Mouse (Mus musculus): ENCODE data around the gene Ttyh2. TPM values are rescaled to one million over a fixed set of nuclear protein-coding genes. Genes with fewer than 3 reads are reported as not detected.

Ttyh2 gene
- polyA plus RNA-seq, 1 experiment: 34.4 TPM

DNA sequence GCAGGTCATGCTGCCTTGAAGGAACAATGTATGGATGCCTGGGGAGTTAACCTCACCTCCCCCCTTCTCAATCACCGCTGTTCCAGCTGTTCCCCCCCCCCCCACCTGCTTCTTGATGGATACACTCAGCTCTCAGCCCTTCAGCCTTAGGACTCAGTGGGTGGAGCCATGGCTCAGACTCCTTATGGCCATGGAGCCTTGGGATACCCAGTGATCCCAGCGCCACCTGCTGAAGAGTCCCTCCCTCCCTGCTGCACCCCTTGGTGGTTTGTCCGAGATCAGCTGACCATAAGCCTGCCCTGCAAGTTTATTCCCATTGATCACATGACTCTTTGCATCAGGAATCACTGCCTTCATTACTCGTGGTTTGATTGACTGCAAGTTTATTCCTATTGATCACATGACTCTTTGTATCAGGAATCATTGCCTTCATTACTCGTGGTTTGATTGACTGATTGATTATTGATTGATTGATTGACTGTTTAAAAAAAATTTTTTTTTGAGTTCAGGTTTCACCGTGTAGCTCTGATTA is 54.7 kb downstream of the Ttyh2 start:
- H3K27ac ChIP-seq (ENCODE audit: insufficient read depth, low read depth, low read length): no peak overlapping the region
- H3K4me1 ChIP-seq (ENCODE audit: control insufficient read depth, insufficient read depth, low read length): peaks cover 3% of the 10 kb centered on the region; the same call in 1 of the 2 replicates
- WGBS: 59% methylated on average over 6 of the region's 6 CpGs
- no peak for TF ChIP-seq POLR2A (IDR thresholded peaks at IDR 0.05; ENCODE audit: low read depth, low read length)
- TF ChIP-seq CTCF (conservative IDR thresholded peaks at IDR 0.05; ENCODE audit: insufficient read depth, insufficient read length, low read depth, low read length): no peak
- H3K4me3 ChIP-seq (ENCODE audit: insufficient read depth, low read depth, low read length): no peak overlapping the region
- no peak for DNase-seq
- H3K27me3 ChIP-seq (replicated peaks; ENCODE audit: control insufficient read depth, insufficient read depth, low read length): no peaks in the 10 kb centered on the region
- no peaks in the 10 kb centered on the region for H3K36me3 ChIP-seq (ENCODE audit: control insufficient read depth, insufficient read depth, low read length)

DNA sequence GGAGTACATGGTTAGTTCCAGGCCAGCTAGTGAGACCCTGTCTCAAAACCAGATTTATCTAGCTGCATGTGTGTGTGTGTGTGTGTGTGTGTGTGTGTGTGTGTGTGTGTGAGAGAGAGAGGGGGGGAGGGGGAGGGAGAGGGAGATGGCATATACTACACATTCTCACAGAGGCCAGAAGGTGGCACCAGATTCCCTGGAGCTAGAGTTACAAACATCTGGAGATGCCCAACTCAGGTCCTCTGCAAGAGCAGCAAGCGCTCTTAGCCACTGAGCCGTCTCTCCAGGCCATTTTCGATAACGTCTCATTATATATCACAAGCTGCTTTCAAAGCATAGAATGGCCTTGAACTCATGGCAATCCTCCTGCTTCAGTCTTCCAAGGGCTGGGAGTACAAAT is 56.5 kb downstream of the Ttyh2 start:
- H3K4me1 ChIP-seq (ENCODE audit: control insufficient read depth, insufficient read depth, low read length): peaks cover 3% of the 10 kb centered on the region; the same call in 1 of the 2 replicates
- 77% methylated on average over 4 of the region's 4 CpGs for WGBS
- H3K27me3 ChIP-seq (replicated peaks; ENCODE audit: control insufficient read depth, insufficient read depth, low read length): no peaks in the 10 kb centered on the region
- DNase-seq: no peak
- H3K4me3 ChIP-seq (ENCODE audit: insufficient read depth, low read depth, low read length): no peak overlapping the region
- no peaks in the 10 kb centered on the region for H3K36me3 ChIP-seq (ENCODE audit: control insufficient read depth, insufficient read depth, low read length)
- H3K27ac ChIP-seq (ENCODE audit: insufficient read depth, low read depth, low read length): no peak overlapping the region
- TF ChIP-seq CTCF (conservative IDR thresholded peaks at IDR 0.05; ENCODE audit: insufficient read depth, insufficient read length, low read depth, low read length): no peak
- TF ChIP-seq POLR2A (IDR thresholded peaks at IDR 0.05; ENCODE audit: low read depth, low read length): no peak

- no peak for DNase-seq
- no peaks in the 10 kb centered on the region for H3K4me1 ChIP-seq (ENCODE audit: control insufficient read depth, insufficient read depth, low read length)
- 78% methylated on average over 22 of the region's 22 CpGs for WGBS
- no peaks in the 10 kb centered on the region for H3K36me3 ChIP-seq (ENCODE audit: control insufficient read depth, insufficient read depth, low read length)
- no peak overlapping the region for H3K4me3 ChIP-seq (ENCODE audit: insufficient read depth, low read depth, low read length)
- no peak for TF ChIP-seq CTCF (conservative IDR thresholded peaks at IDR 0.05; ENCODE audit: insufficient read depth, insufficient read length, low read depth, low read length)
- no peaks in the 10 kb centered on the region for H3K27me3 ChIP-seq (replicated peaks; ENCODE audit: control insufficient read depth, insufficient read depth, low read length)
- H3K27ac ChIP-seq (ENCODE audit: insufficient read depth, low read depth, low read length): no peak overlapping the region
Measured at GRCm38 (mm10) chr11:114732890-114733289, 57.7 kb downstream of the Ttyh2 start.

- 76% methylated on average over 2 of the region's 2 CpGs for WGBS
- Histone ChIP-seq H3K36me3 (ENCODE audit: control insufficient read depth, insufficient read depth, low read length) (no peaks in the 10 kb centered on the region), H3K27ac (ENCODE audit: insufficient read depth, low read depth, low read length) (no peak overlapping the region), H3K4me3 (ENCODE audit: insufficient read depth, low read depth, low read length) (no peak overlapping the region), H3K4me1 (ENCODE audit: control insufficient read depth, insufficient read depth, low read length) (no peaks in the 10 kb centered on the region), H3K27me3 (replicated peaks; ENCODE audit: control insufficient read depth, insufficient read depth, low read length) (no peaks in the 10 kb centered on the region)
- no peak for TF ChIP-seq CTCF (conservative IDR thresholded peaks at IDR 0.05; ENCODE audit: insufficient read depth, insufficient read length, low read depth, low read length)
- no peak for TF ChIP-seq POLR2A (IDR thresholded peaks at IDR 0.05; ENCODE audit: low read depth, low read length)
- no peak for DNase-seq
Measured at GRCm38 (mm10) chr11:114736111-114736510, 60.9 kb downstream of the Ttyh2 start.

DNA sequence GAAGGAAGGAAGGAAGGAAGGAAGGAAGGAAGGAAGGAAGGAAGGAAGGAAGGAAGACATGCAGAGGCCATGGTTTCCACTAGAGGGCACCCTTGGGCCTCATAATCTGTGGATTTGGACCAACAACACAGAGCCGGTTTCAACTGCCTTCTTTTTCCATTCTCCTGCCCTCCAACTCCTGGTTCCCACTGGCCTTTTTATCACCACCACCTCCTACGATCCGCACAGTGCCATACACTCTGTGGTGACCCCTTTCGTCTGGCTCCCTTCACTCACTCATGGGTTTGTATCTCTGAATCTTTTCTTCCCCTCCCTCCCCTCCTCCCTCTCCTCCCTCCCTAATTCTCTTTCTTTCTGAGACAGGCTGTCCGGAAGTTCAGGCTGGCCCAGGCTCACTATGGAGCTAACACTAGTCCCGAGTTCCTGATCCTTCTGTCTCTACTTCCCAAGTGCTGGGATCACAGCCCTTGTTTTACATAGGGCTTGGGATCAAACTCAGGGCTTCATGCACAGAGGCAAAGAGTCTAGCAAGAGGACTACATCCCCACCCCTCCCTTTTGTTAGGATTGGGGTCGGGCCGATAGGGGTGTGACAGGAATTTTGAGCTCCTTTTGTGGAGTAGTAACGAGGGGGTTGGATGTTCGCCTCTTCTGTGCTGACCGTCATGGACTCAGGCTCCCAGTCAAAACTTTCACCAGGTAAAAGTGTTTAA is 61.8 kb downstream of the Ttyh2 start:
- DNase-seq: peak; percentile 57
- Histone ChIP-seq H3K36me3 (ENCODE audit: control insufficient read depth, insufficient read depth, low read length) (no peaks in the 10 kb centered on the region), H3K27ac (ENCODE audit: insufficient read depth, low read depth, low read length) (no peak overlapping the region), H3K4me3 (ENCODE audit: insufficient read depth, low read depth, low read length) (no peak overlapping the region), H3K27me3 (replicated peaks; ENCODE audit: control insufficient read depth, insufficient read depth, low read length) (no peaks in the 10 kb centered on the region), H3K4me1 (ENCODE audit: control insufficient read depth, insufficient read depth, low read length) (no peaks in the 10 kb centered on the region)
- TF ChIP-seq CTCF (conservative IDR thresholded peaks at IDR 0.05; ENCODE audit: insufficient read depth, insufficient read length, low read depth, low read length): peak; percentile 70
- TF ChIP-seq POLR2A (IDR thresholded peaks at IDR 0.05; ENCODE audit: low read depth, low read length): no peak
- WGBS: 38% methylated on average over 11 of the region's 11 CpGs

- H3K27ac ChIP-seq (ENCODE audit: insufficient read depth, low read depth, low read length): no peak overlapping the region
- WGBS: 17% methylated on average over 10 of the region's 10 CpGs
- no peaks in the 10 kb centered on the region for H3K36me3 ChIP-seq (ENCODE audit: control insufficient read depth, insufficient read depth, low read length)
- H3K4me3 ChIP-seq (ENCODE audit: insufficient read depth, low read depth, low read length): no peak overlapping the region
- no peaks in the 10 kb centered on the region for H3K4me1 ChIP-seq (ENCODE audit: control insufficient read depth, insufficient read depth, low read length)
- TF ChIP-seq POLR2A (IDR thresholded peaks at IDR 0.05; ENCODE audit: low read depth, low read length) (no peak), CTCF (conservative IDR thresholded peaks at IDR 0.05; ENCODE audit: insufficient read depth, insufficient read length, low read depth, low read length) (no peak)
- no peaks in the 10 kb centered on the region for H3K27me3 ChIP-seq (replicated peaks; ENCODE audit: control insufficient read depth, insufficient read depth, low read length)
- peak; percentile 26 for DNase-seq
Measured at GRCm38 (mm10) chr11:114740598-114740997, 65.4 kb downstream of the Ttyh2 start.

GRCm38 (mm10) chr11:114741451-114741850 is 66.2 kb downstream of the Ttyh2 start:
- Histone ChIP-seq H3K4me1 (ENCODE audit: control insufficient read depth, insufficient read depth, low read length) (no peaks in the 10 kb centered on the region), H3K27me3 (replicated peaks; ENCODE audit: control insufficient read depth, insufficient read depth, low read length) (no peaks in the 10 kb centered on the region), H3K36me3 (ENCODE audit: control insufficient read depth, insufficient read depth, low read length) (no peaks in the 10 kb centered on the region), H3K27ac (ENCODE audit: insufficient read depth, low read depth, low read length) (no peak overlapping the region), H3K4me3 (ENCODE audit: insufficient read depth, low read depth, low read length) (no peak overlapping the region)
- TF ChIP-seq CTCF (conservative IDR thresholded peaks at IDR 0.05; ENCODE audit: insufficient read depth, insufficient read length, low read depth, low read length): no peak
- TF ChIP-seq POLR2A (IDR thresholded peaks at IDR 0.05; ENCODE audit: low read depth, low read length): no peak
- WGBS: 51% methylated on average over 6 of the region's 6 CpGs
- DNase-seq: no peak

Measured in kidney, adult 2 months (tissue).